Mouse (Mus musculus): ENCODE results near the gene Trpv2.

DNA sequence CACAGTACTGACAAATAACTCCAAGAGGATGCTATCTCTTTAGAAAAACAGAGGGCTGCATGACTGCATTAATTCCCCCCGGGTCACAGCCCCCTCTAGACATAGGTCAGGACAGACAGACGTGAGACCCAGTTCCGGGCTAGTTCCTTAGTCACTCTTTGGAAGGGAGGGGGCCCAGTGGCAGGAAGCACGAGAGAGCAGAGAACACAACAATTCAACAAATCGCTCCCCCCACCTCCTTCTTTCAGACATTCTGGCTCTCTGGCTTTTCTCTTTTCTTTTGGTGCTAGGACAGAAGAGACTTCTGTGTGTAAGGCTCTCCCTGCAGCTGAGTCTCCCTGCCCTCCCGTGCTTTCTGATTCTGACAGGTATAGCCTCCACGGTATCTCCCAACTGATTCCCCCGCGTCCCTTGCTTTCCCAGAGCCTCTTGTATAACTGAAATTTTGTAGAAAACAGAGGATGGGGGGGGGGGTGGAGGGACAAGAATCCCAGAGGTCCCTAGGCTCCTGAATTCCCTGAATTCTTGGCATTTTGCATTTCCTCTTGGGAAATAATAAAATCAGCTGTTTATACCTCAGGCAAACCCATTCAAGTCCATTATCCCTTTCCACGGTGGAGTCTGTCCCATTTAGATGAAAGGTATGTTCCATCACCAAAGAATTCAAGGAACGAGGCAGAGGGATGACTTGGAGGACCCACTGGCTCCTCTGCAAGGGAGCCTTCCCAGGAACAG lies 62.0 kb downstream of the Trpv2 start:
- no peak for TF ChIP-seq EP300 (IDR thresholded peaks at IDR 0.05; ENCODE audit: low read depth)
- no peak for TF ChIP-seq CTCF (IDR thresholded peaks at IDR 0.05; ENCODE audit: low read depth)

All from heart, postnatal 0 days (tissue).